Mouse (Mus musculus) adipocyte (in vitro differentiated cells): Measurements from ENCODE around the gene Foxi3.

Source experiments
- DNase-seq: peaks from one replicate; pipeline ENCODE4 v3.0.0-alpha.2; 2016; ENCODE audit warnings: low spot score

Gene Foxi3

GRCm38 (mm10) chr6:70996123-70996723, 39.9 kb downstream of the Foxi3 start:
- no peak for DNase-seq

GRCm38 (mm10) chr6:71002656-71003055, 46.3 kb downstream of the Foxi3 start:
- no peak for DNase-seq

GRCm38 (mm10) chr6:71004161-71004560, 47.8 kb downstream of the Foxi3 start:
- no peak for DNase-seq
